Mouse (Mus musculus) lung, postnatal 4 days (tissue): ENCODE measurements around the gene Nrl.

Experiments
- DNase-seq, 2 experiments: peaks; one replicate each; pipeline ENCODE4 v3.0.0; 2021

Gene Nrl

DNA sequence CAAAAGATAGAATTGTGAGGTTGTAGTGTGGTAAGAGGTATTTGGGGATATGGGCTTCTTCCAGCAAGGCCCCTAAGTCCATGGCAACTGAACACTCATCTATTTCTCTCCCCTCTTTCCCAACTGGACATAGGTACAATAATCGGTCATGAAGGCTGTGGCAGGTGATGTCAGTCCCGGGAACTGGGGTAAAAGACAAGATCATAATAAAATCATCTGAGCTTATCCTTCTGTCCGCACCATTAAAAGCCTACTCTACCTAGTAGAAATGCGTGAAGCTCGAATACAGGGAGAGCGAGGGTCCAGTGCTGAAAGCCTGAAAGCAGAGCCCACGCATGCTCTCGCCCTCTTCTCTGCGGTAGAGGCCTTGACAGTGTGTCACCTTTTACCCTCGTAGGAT is 45.2 kb downstream of the Nrl start:
- no peak for DNase-seq

DNA sequence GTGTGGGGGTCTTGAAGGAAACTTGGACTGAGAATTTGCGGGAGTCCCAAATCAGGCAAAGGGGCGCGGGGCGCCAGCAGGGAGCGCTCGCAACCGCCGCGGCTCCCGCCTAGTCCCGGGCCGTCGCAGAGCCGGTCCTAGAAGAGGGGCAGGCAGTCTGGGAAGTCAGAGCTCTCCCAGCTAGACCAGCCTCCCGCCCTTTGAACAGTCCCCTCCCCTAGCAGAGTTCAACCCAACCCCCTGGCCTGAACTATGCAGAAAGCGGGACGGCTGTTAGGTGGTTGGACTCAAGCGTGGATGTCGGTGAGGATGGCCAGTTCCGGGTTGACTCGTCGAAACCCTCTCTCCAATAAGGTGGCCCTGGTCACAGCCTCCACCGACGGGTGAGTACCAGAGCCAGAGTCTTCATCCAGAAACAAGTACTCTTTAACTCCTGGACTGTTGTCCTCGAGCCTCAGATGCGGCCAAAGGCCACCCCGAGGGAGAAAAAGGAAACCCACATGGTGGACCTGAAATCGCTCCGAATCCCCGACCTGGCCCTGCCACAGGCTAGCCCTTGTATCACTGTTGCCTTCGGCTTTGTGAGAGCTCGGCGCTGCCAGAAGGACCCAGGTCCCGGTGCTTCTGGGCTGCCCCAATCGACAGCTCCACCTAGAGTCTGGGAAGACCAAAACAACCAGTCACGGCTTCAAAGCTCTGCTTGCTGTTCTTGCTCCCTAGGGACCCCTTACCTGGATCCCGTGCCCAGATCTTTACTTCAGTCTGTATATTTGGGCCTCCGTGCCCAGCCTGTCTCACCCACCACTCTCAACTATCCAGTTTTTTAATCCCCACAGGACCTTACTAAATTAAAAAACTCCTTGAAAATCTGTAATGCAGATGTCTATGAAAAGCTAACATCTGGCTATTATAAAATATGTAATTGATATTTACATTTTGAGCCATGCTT is 45.9 kb downstream of the Nrl start, which contains the start of gene Dhrs4:
TSS of gene Dhrs4 (plus strand) at position 108 of the 949 bp plus-strand sequence.
- DNase-seq, result peak; percentile 86 to 88

DNA sequence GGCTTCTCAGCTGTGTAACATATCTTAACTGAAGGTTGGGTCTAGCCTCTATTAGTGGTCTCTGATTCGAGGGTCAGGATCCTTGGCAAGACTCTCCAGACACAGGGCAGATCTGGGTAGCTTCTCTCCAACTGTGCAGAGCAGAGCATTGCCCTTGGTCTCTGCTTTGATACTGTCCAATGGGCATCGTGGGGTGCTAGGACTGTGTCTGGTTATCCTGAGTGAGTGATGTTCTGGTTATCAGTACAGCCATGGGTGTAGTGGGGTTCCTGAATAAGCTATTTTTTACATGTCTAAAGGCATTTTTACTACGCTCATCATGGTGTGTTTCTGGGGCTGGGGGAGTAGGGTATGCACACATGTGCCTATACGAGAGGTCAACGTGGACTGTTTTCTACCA is 47.0 kb downstream of the Nrl start:
- peak in 1 of 2 experiments; percentile 7 for DNase-seq

DNA sequence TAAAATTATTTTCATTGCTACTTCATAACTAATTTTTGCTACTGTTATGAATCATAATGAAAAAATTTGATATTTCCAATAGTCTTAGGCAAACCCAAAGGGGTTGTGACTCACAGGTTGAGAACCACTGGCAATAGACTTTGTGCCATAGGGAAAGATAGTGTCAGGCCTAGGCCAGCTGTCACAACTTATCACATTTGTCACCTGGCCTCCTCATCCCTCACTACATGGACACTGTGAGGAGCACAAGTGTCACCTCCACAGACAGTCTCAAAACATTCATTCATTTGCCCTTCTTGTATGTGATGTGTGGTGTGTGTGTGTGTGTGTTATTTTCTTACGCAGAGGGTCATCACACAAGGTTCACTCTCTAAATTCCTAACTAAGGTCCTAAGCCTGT is 47.4 kb downstream of the Nrl start:
- peak in 1 of 2 experiments; percentile 3 for DNase-seq

DNA sequence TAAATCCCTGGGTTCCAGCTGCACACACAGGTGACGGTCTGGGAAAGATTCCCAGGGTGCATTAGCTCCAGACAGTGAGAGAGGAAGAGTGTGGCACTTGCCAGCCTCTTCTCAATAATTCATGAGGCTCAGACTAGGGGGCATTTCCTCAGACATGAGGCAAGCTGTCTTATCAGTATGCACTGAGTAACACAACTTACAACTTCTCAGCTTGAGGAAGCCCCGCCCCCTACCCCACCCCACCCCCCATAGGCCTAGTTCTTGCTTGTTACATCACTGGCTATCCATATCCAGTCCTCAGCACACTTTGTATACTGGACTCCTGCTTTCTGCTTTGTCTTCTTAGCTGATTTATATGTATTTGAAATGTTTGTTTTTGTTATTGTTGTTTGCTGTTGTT is 49.1 kb downstream of the Nrl start:
- DNase-seq, result no peak

DNA sequence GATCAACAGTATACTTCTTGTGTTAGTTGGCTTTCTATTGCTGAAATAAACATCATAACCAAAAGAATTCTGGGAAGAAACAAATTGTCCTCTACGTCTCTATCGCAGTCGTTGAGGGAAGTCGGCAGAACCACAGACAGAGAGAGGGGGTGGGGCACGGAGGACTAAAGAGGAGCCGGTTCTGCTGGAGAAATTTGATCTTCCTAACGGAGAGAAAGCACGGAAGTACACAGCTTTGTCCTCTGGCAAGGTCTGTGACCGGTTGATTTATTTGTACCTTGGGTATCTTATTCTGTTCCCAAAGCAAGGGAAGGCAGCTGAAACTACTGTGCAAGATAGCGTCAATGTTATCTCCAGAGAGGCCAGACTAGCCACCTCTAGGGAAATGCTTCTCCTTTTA is 54.0 kb downstream of the Nrl start:
- DNase-seq, result no peak

DNA sequence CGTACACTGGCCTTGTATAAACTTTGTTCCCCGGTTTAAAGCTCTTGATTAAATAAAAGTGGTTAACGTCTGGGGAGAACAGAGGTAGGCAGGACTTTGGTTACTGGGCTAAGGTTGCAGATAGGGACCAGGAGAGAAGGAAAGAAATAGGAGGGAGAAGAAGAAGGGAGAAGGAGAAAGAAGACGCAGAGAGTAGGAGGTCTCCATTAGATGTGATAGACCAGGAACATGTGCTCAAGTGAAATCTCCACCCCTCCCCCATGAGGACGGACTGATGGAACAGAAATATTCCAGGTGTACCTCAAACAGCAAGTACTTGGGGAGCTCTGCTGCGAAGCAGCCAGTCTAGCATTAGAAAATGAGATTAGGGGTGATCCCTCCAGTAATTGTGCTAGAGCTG is 55.0 kb downstream of the Nrl start:
- no peak for DNase-seq

DNA sequence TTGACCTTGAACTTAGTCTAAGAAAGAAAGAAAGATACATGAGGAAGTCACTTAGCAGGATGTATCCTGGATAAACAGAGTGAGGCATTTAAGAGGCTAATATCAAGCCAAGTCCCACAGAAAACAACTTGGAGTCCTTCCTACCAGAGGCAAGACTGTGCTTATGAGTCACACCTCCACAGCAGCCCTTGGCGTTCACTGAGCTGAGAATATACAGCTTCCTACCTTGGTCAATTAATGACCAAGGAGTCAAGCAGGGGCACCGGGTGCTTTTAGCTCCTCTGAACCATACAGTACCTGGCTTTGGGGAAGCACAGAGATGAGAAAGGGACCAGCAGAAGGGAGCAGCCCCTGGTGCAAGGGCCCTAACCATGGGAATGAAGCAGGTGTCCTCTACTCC is 55.7 kb downstream of the Nrl start:
- no peak for DNase-seq
